Mouse (Mus musculus): ENCODE measurements around the gene Rad52. TPM values are rescaled to one million over a fixed set of nuclear protein-coding genes. Genes with fewer than 3 reads are reported as not detected.

Gene Rad52
- total and polyA plus RNA-seq, 3 experiments, result 13.5 to 19.1 TPM; not detected in 1

GRCm38 (mm10) chr6:119912046-119912445 lies 9.5 kb downstream of the Rad52 start:
- H3K36me3 ChIP-seq (ENCODE audit: control insufficient read depth in 1 of 2, insufficient read depth in 2 of 2, low read length in 2 of 2), result peaks cover 0 to 9% of the 10 kb centered on the region in 2 experiments; a peak in 2 of 4 replicates
- DNase-seq (ENCODE audit: low read depth, low spot score), result peak; percentile 47
- no peaks in the 10 kb centered on the region for H3K27me3 ChIP-seq (ENCODE audit: control insufficient read depth in 1 of 2, insufficient read depth in 2 of 2, low read length in 2 of 2)
- TF ChIP-seq GATA1 (IDR thresholded peaks at IDR 0.05; ENCODE audit: low read depth, low read length) (no peak), E2F4 (IDR thresholded peaks at IDR 0.05; ENCODE audit: borderline replicate concordance, low read depth, low read length) (no peak), ETS1 (IDR thresholded peaks at IDR 0.05; ENCODE audit: low read depth, low read length) (0 out of 2 replicates have a peak, but pooled peaks have one; percentile 9), RCOR1 (IDR thresholded peaks at IDR 0.05; ENCODE audit: low read depth, low read length) (peak; percentile 74; the same call in 1 of the 2 replicates), RAD21 (IDR thresholded peaks at IDR 0.05; ENCODE audit: low read depth, low read length) (no peak), ZMIZ1 (IDR thresholded peaks at IDR 0.05; ENCODE audit: low read depth, low read length) (no peak), MYC (IDR thresholded peaks at IDR 0.05; ENCODE audit: low read depth, low read length) (no peak), ZC3H11A (IDR thresholded peaks at IDR 0.05; ENCODE audit: low read depth, low read length) (no peak), USF2 (IDR thresholded peaks at IDR 0.05; ENCODE audit: borderline replicate concordance in 1 of 2, insufficient read depth in 1 of 2, low read depth in 1 of 2, low read length in 2 of 2) (no peak), UBTF (IDR thresholded peaks at IDR 0.05; ENCODE audit: borderline replicate concordance, insufficient read depth, low read depth, low read length) (no peak)
- H3K9ac ChIP-seq (ENCODE audit: control insufficient read depth, low read depth, low read length, poor library complexity, severe bottlenecking), result no peak overlapping the region
- no peaks in the 10 kb centered on the region for H3K4me1 ChIP-seq (ENCODE audit: control insufficient read depth in 1 of 2, insufficient read depth in 2 of 2, low read length in 2 of 2)
- no peak overlapping the region for H3K4me3 ChIP-seq (ENCODE audit: control insufficient read depth in 1 of 2, insufficient read depth in 1 of 2, low read depth in 2 of 2, low read length in 2 of 2)
- peaks cover 29% of the 10 kb centered on the region for H3K79me2 ChIP-seq (ENCODE audit: control insufficient read depth, insufficient read depth, low read length, poor library complexity)
- H3K9me3 ChIP-seq (replicated peaks; ENCODE audit: insufficient read depth, low read length), result no peaks in the 10 kb centered on the region
- H3K27ac ChIP-seq (ENCODE audit: control insufficient read depth, low read depth, low read length), result no peak overlapping the region

GRCm38 (mm10) chr6:119915710-119916109 lies 13.2 kb downstream of the Rad52 start:
- H3K79me2 ChIP-seq (ENCODE audit: control insufficient read depth, insufficient read depth, low read length, poor library complexity), result peaks cover 3% of the 10 kb centered on the region; the same call in 1 of the 2 replicates
- peaks cover 0 to 19% of the 10 kb centered on the region in 2 experiments; a peak in 2 of 4 replicates for H3K36me3 ChIP-seq (ENCODE audit: control insufficient read depth in 1 of 2, insufficient read depth in 2 of 2, low read length in 2 of 2)

More at GRCm38 (mm10) chr6:119915710-119916109, 13.2 kb downstream of the Rad52 start:
- no peak for DNase-seq (ENCODE audit: low read depth, low spot score)
- TF ChIP-seq SMC3 (IDR thresholded peaks at IDR 0.05; ENCODE audit: low read depth, low read length), result no peak
- no peak for TF ChIP-seq MYC (IDR thresholded peaks at IDR 0.05; ENCODE audit: low read depth, low read length)
- TF ChIP-seq ZMIZ1 (IDR thresholded peaks at IDR 0.05; ENCODE audit: low read depth, low read length), result no peak
- TF ChIP-seq CTCF (IDR thresholded peaks at IDR 0.05 in 2 of 3, conservative IDR thresholded peaks at IDR 0.05 in 1 of 3; ENCODE audit: control insufficient read depth in 1 of 3, insufficient read depth in 1 of 3, low read depth in 2 of 3, low read length in 3 of 3, poor library complexity in 1 of 3, severe bottlenecking in 1 of 3), result no peak
- no peak for TF ChIP-seq NELFE (IDR thresholded peaks at IDR 0.05; ENCODE audit: low read depth, low read length)
- no peak for TF ChIP-seq ETS1 (IDR thresholded peaks at IDR 0.05; ENCODE audit: low read depth, low read length)
- no peak for TF ChIP-seq MEF2A (IDR thresholded peaks at IDR 0.05; ENCODE audit: extremely low read depth, insufficient replicate concordance, low read depth, low read length, poor library complexity, severe bottlenecking)
- no peak for TF ChIP-seq KAT2A (conservative IDR thresholded peaks at IDR 0.05; ENCODE audit: low read depth, low read length)
- TF ChIP-seq MAFK (IDR thresholded peaks at IDR 0.05; ENCODE audit: borderline replicate concordance, low read depth, low read length), result no peak
- no peak for TF ChIP-seq POLR2A (IDR thresholded peaks at IDR 0.05; ENCODE audit: control insufficient read depth in 1 of 2, insufficient read depth in 1 of 2, low read depth in 1 of 2, low read length in 2 of 2, poor library complexity in 1 of 2)
- no peak for TF ChIP-seq MYB (IDR thresholded peaks at IDR 0.05; ENCODE audit: low read depth, low read length)
- no peak for TF ChIP-seq CHD1 (IDR thresholded peaks at IDR 0.05; ENCODE audit: low read depth, low read length)
- TF ChIP-seq E2F4 (IDR thresholded peaks at IDR 0.05; ENCODE audit: borderline replicate concordance, low read depth, low read length), result no peak
- no peak for TF ChIP-seq GATA1 (IDR thresholded peaks at IDR 0.05; ENCODE audit: low read depth, low read length)
- no peak for TF ChIP-seq GABPA (IDR thresholded peaks at IDR 0.05; ENCODE audit: low read depth, low read length)
- TF ChIP-seq ELF1 (IDR thresholded peaks at IDR 0.05; ENCODE audit: low read depth, low read length), result no peak
- no peak for TF ChIP-seq HCFC1 (IDR thresholded peaks at IDR 0.05; ENCODE audit: low read depth, low read length)
- TF ChIP-seq MAZ (IDR thresholded peaks at IDR 0.05; ENCODE audit: low read depth, low read length), result no peak
- no peaks in the 10 kb centered on the region for H3K4me1 ChIP-seq (ENCODE audit: control insufficient read depth in 1 of 2, insufficient read depth in 2 of 2, low read length in 2 of 2)
- no peak overlapping the region for H3K9ac ChIP-seq (ENCODE audit: control insufficient read depth, low read depth, low read length, poor library complexity, severe bottlenecking)
- H3K9me3 ChIP-seq (replicated peaks; ENCODE audit: insufficient read depth, low read length), result no peaks in the 10 kb centered on the region
- H3K27ac ChIP-seq (ENCODE audit: control insufficient read depth, low read depth, low read length), result no peak overlapping the region
- no peaks in the 10 kb centered on the region for H3K27me3 ChIP-seq (ENCODE audit: control insufficient read depth in 1 of 2, insufficient read depth in 2 of 2, low read length in 2 of 2)
- H3K4me3 ChIP-seq (ENCODE audit: control insufficient read depth in 1 of 2, insufficient read depth in 1 of 2, low read depth in 2 of 2, low read length in 2 of 2), result no peak overlapping the region

Measured in MEL (cell line).